ENCODE assay signal across 9 mouse cellular contexts in the genomic region with DNA sequence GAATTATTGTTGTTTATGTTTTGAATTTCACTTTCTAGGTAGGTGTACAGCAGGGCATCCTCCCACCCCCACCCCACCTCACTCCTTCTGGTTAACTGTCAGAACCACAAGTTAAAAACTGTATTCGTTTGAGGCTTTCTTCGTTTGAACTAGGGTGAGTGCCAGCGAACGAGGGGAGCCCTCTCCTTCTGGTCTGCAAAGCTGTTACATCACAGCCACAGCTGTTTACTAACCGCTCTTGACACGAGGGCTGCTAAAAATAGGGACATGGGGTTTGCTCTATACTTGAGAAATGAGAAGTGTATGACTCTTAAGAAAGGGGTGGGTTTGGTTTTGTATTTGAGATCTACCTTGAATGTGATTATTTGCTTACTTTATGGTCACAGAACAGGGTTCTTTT. TPM values are rescaled to one million over a fixed set of nuclear protein-coding genes. Genes with fewer than 3 reads are reported as not detected.
A peak's percentile ranks its signal among the peaks of the same experiment; 100 is the strongest.
DNase-seq lines count a peak whose midpoint lies in the region; ATAC-seq lines count a peak whose summit lies in the region.
"Had no signal": no experiment of that assay in that cellular context is flagged by ENCODE, and none has a peak within 500 bp of the region (broad histone marks: within the 10 kb centered on the region; RNA-seq: fewer than 3 reads in every experiment).

No protein-coding gene starts in this region.

- H3K4me2 ChIP-seq in kidney, embryonic 14.5 days (replicated peaks; ENCODE audit: low read depth, low read length), result no peak overlapping the region
- H3K4me2 ChIP-seq in heart, embryonic 16.5 days (ENCODE audit: low read depth, low read length), result peak overlapping the region; percentile 56
- H3K4me2 ChIP-seq in midbrain, embryonic 15.5 days, result no peak overlapping the region
- H3K4me2 ChIP-seq in kidney, embryonic 16.5 days (replicated peaks; ENCODE audit: low read depth, low read length), result no peak overlapping the region
- H3K4me2 ChIP-seq: midbrain, embryonic 11.5 days had no signal

- no peak overlapping the region for H3K27ac ChIP-seq in kidney, embryonic 14.5 days (ENCODE audit: low read depth, low read length)
- H3K27ac ChIP-seq in heart, embryonic 16.5 days (ENCODE audit: low read length), result peak overlapping the region; percentile 27; the same call in 1 of the 2 replicates
- H3K27ac ChIP-seq in midbrain, embryonic 15.5 days, result no peak overlapping the region
- H3K27ac ChIP-seq in kidney, embryonic 16.5 days (ENCODE audit: low read length), result no peak overlapping the region

- no peak for ATAC-seq in kidney, embryonic 14.5 days (ENCODE audit: low FRiP score, low TSS enrichment)
- ATAC-seq in heart, embryonic 16.5 days (replicated peaks; ENCODE audit: extremely low read depth, insufficient read depth, low FRiP score), result peak; percentile 25; the same call in 1 of the 2 replicates
- ATAC-seq in midbrain, embryonic 15.5 days (replicated peaks), result no peak
- no peak for ATAC-seq in kidney, embryonic 16.5 days (ENCODE audit: low FRiP score, low TSS enrichment)

- DNase-seq in kidney, postnatal 36 days, result peak; percentile 38 to 43
- DNase-seq in lung, postnatal 25 days (ENCODE audit: low spot score), result peak; percentile 91
- DNase-seq in retina, postnatal 1 day, result no peak
- DNase-seq in right cerebral cortex, postnatal 14 days, result no peak

- H3K4me3 ChIP-seq in kidney, embryonic 14.5 days (ENCODE audit: low read length), result no peak overlapping the region
- H3K4me3 ChIP-seq in heart, embryonic 16.5 days (ENCODE audit: low read length), result no peak overlapping the region
- no peak overlapping the region for H3K4me3 ChIP-seq in midbrain, embryonic 15.5 days
- H3K4me3 ChIP-seq in kidney, embryonic 16.5 days (ENCODE audit: low read length), result no peak overlapping the region

- 55% methylated on average over 6 of the region's 6 CpGs for WGBS in kidney, embryonic 14.5 days
- 24% methylated on average over 6 of the region's 6 CpGs for WGBS in heart, embryonic 16.5 days
- WGBS in midbrain, embryonic 15.5 days, result 69% methylated on average over 6 of the region's 6 CpGs
- WGBS in kidney, embryonic 16.5 days, result 56% methylated on average over 6 of the region's 6 CpGs

- 0 out of 2 replicates have a peak, but pooled peaks cover 3% of the 10 kb centered on the region for H3K4me1 ChIP-seq in kidney, embryonic 14.5 days (ENCODE audit: control insufficient read depth, insufficient read depth, low read length)
- H3K4me1 ChIP-seq in heart, embryonic 16.5 days (ENCODE audit: control insufficient read depth, insufficient read depth, low read length), result peaks cover 26% of the 10 kb centered on the region
- peaks cover 20% of the 10 kb centered on the region for H3K4me1 ChIP-seq in midbrain, embryonic 15.5 days
- H3K4me1 ChIP-seq in kidney, embryonic 16.5 days (ENCODE audit: insufficient read depth, low read length), result peaks cover 12% of the 10 kb centered on the region; the same call in 1 of the 2 replicates

- no peaks in the 10 kb centered on the region for H3K36me3 ChIP-seq in kidney, embryonic 14.5 days (ENCODE audit: control insufficient read depth, insufficient read depth, low read length)
- H3K36me3 ChIP-seq in heart, embryonic 16.5 days (ENCODE audit: control insufficient read depth, insufficient read depth), result no peaks in the 10 kb centered on the region
- no peaks in the 10 kb centered on the region for H3K36me3 ChIP-seq in midbrain, embryonic 15.5 days (replicated peaks)
- H3K36me3 ChIP-seq in kidney, embryonic 16.5 days (ENCODE audit: insufficient read depth, low read length), result no peaks in the 10 kb centered on the region

- no peaks in the 10 kb centered on the region for H3K9me3 ChIP-seq in kidney, embryonic 14.5 days (ENCODE audit: control insufficient read depth, low read length)
- no peaks in the 10 kb centered on the region for H3K9me3 ChIP-seq in heart, embryonic 16.5 days (replicated peaks; ENCODE audit: control insufficient read depth, low read length)
- H3K9me3 ChIP-seq in midbrain, embryonic 15.5 days, result no peaks in the 10 kb centered on the region
- H3K9me3 ChIP-seq in kidney, embryonic 16.5 days (ENCODE audit: low read length), result no peaks in the 10 kb centered on the region

- H3K9ac ChIP-seq in kidney, embryonic 14.5 days (ENCODE audit: low read depth, low read length), result no peak overlapping the region
- peak overlapping the region; percentile 28; the same call in 1 of the 2 replicates for H3K9ac ChIP-seq in heart, embryonic 16.5 days (ENCODE audit: low read length)
- H3K9ac ChIP-seq in midbrain, embryonic 15.5 days, result no peak overlapping the region
- no peak overlapping the region for H3K9ac ChIP-seq in kidney, embryonic 16.5 days (replicated peaks; ENCODE audit: low read length)

- H3K27me3 ChIP-seq in kidney, embryonic 14.5 days (ENCODE audit: control insufficient read depth, insufficient read depth, low read length), result no peaks in the 10 kb centered on the region
- no peaks in the 10 kb centered on the region for H3K27me3 ChIP-seq in heart, embryonic 16.5 days (ENCODE audit: control insufficient read depth, insufficient read depth, low read length)
- H3K27me3 ChIP-seq in midbrain, embryonic 15.5 days (replicated peaks), result no peaks in the 10 kb centered on the region
- H3K27me3 ChIP-seq in kidney, embryonic 16.5 days (ENCODE audit: insufficient read depth, low read length), result no peaks in the 10 kb centered on the region

RNA-seq across cellular contexts. Expression of a gene that starts 3.3 kb away (rescaled TPM):
- 16.5 and 40.6 TPM in 2 replicates for polyA plus RNA-seq in kidney, embryonic 14.5 days (2014; fragmentation: Nextera tagmentation; extraction: Ambion mirVana)
- polyA plus RNA-seq in heart, embryonic 16.5 days (2015; fragmentation: Nextera tagmentation; extraction: Ambion mirVana), result 38.8 and 42.3 TPM in 2 replicates
- 49.8 and 55.1 TPM in 2 replicates for polyA plus RNA-seq in midbrain, embryonic 15.5 days (2015; fragmentation: Nextera tagmentation; extraction: Ambion mirVana)
- polyA plus RNA-seq in kidney, embryonic 16.5 days (2015; fragmentation: Nextera tagmentation; extraction: Ambion mirVana), result 38.3 and 44.6 TPM in 2 replicates

RNA-seq across cellular contexts. Expression of a gene that starts 14.6 kb away (rescaled TPM):
- polyA plus RNA-seq in kidney, embryonic 14.5 days (2014; fragmentation: Nextera tagmentation; extraction: Ambion mirVana), result 32.5 and 37.8 TPM in 2 replicates
- 21.3 and 22.8 TPM in 2 replicates for polyA plus RNA-seq in heart, embryonic 16.5 days (2015; fragmentation: Nextera tagmentation; extraction: Ambion mirVana)
- polyA plus RNA-seq in midbrain, embryonic 15.5 days (2015; fragmentation: Nextera tagmentation; extraction: Ambion mirVana), result 34.8 and 35.4 TPM in 2 replicates
- polyA plus RNA-seq in kidney, embryonic 16.5 days (2015; fragmentation: Nextera tagmentation; extraction: Ambion mirVana), result 30.0 and 30.7 TPM in 2 replicates

RNA-seq across cellular contexts. Expression of a gene that starts 33.8 kb away (rescaled TPM):
- polyA plus RNA-seq in kidney, embryonic 14.5 days (2014; fragmentation: Nextera tagmentation; extraction: Ambion mirVana), result not detected in 2 replicates
- polyA plus RNA-seq in heart, embryonic 16.5 days (2015; fragmentation: Nextera tagmentation; extraction: Ambion mirVana), result not detected in 2 replicates
- not detected in 2 replicates for polyA plus RNA-seq in midbrain, embryonic 15.5 days (2015; fragmentation: Nextera tagmentation; extraction: Ambion mirVana)
- polyA plus RNA-seq in kidney, embryonic 16.5 days (2015; fragmentation: Nextera tagmentation; extraction: Ambion mirVana), result not detected in 2 replicates
- polyA plus RNA-seq: midbrain, embryonic 11.5 days had no signal

RNA-seq across cellular contexts. Expression of a gene that starts 53.6 kb away (rescaled TPM):
- 0.33 and 0.49 TPM in 2 replicates for polyA plus RNA-seq in kidney, embryonic 14.5 days (2014; fragmentation: Nextera tagmentation; extraction: Ambion mirVana)
- 0.59 and 2.4 TPM in 2 replicates for polyA plus RNA-seq in heart, embryonic 16.5 days (2015; fragmentation: Nextera tagmentation; extraction: Ambion mirVana)
- polyA plus RNA-seq in midbrain, embryonic 15.5 days (2015; fragmentation: Nextera tagmentation; extraction: Ambion mirVana), result 0.20 and 0.50 TPM in 2 replicates
- polyA plus RNA-seq in kidney, embryonic 16.5 days (2015; fragmentation: Nextera tagmentation; extraction: Ambion mirVana), result 3.0 and 3.9 TPM in 2 replicates

Comparison
In these comparisons a context has a peak if more than half of its experiments do, and no peak if none do; other contexts are left out.
1. DNase-seq: peak in kidney, postnatal 36 days (2 of 2) and lung, postnatal 25 days (single experiment); none in retina, postnatal 1 day (single experiment) and right cerebral cortex, postnatal 14 days (single experiment).